Mouse (Mus musculus): ENCODE measurements at regions not wholly inside any gene's neighbourhood (a gene's known extent, or its start where the extent isn't known, plus 50 kb on each side); places are given as distances from the start of the nearest gene placed in this dataset.
"Not testable (repeated sequence)": the region's sequence is repeated elsewhere in the genome, so short reads cannot be mapped to it uniquely, and the experiment has no call there.

DNA sequence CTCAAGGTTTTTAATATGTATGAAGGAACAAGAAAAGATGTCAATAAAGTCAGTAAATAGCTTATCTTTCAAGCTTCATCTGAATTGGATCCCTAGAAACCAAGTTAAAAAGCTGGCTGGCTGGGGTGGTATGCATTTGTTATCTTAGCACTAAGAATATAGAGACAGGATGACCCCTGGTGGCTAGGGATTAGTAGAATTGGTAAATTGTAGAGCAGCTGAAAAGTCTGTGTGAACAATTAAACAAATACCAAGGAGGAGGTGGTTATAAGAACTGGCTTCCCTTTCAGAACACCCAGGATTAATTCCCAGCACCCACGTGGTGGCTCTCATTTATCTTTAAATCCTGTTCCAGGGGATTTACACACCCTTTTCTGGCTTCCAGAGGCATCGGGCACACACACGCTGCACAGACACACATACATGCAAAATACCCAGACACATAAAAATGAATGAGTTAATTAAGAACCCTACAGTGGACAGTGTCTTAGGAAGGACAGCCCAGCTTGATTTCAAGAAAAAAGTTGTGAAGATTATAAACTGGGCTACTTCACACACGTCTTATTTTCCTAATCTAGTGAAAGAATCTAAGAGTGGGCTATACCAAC is 170.5 kb downstream of the Pdzph1 start:
- intact Hi-C loops (cut with DNase I) = loop anchor here (5.0 kb wide), 1 partner anchor 233 kb away; no protein-coding TSS in a partner anchor
- no peak for DNase-seq (ENCODE audit: low spot score)

DNA sequence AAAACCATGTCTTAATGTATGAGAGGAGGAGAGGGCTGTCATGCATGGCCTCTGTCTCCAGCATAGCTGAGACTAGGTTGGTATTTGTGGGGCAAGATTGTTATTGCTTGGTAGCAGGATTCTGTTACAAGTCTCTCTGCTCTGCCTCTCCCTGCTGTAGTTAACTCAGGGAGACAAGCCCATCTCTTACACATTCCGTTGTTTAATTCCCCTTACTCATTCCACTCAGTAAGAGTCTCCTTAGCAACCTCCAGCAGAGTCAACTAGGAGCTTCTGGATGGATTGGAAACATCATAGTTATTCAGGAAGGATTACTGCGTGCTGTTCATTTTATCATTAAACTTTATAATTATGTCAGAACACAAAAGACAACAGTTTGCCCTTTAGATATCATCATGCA is 171.8 kb downstream of the Pdzph1 start:
- intact Hi-C loops (cut with DNase I) = no loop called here
- DNase-seq (ENCODE audit: low spot score) = no peak

DNA sequence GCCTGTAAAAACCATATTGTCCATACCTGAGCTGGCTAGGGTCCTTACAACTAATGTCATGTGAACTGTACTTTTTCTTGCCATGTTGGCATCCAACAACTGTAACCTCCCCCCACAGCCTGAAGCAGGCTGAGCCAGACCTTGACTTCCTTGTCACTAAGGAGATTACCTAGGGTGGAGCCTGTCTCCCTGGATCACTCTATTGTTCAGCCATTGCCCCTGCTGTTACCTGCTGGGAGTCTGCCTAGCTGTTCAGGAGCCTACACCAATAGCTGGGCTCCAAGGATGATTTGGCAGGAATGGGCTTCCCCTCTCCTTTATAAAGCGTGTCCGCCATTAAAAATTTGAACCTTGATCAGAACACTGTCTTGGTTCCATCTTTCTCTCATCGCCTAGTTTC is 215.7 kb downstream of the Pdzph1 start:
- DNase-seq (ENCODE audit: low spot score); intact Hi-C loops (cut with DNase I): not testable (repeated sequence)

DNA sequence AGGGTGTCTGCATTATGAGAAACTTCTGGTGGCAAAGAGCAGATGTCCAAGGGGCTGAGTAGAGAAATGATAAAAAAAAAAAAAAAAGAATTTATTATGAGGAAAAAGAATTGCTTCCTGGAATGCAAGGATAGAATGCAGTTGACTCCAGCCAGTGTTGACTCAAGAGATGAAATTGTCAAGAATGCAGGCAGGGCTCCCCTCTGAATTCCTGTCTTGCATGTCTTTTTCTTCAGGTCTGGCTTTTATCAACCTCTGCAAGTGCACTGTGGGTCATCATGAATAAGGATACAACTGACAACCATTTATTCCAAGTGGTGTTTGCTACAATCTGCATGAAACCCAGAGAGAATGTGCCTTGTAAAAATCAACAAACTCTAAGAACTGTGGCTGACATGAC is 217.6 kb downstream of the Pdzph1 start:
- intact Hi-C loops (cut with DNase I) = no loop called here

DNA sequence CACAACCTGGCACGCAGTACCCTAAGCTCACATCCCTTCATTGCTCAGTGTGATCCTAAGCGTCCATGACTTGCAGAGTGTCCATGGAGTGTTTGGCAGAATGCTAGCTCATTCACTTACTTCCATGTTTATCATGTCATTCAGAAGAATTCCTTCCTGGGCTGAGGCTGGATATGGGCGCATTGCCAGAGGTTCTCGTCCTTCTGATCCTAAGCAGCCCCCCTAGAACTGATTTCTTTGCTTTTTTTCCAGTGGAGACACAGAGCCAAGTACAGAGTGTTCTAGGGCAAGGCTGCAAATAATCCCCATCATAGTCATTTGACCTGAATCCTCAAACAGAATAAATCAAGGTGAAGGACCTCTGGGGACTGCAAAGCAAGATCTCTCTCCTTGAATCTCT is 226.0 kb downstream of the Pdzph1 start:
- DNase-seq (ENCODE audit: low spot score) = no peak
- intact Hi-C loops (cut with DNase I) = no loop called here

More for the DNA sequence above, 217.6 kb downstream of the Pdzph1 start:
- DNase-seq (ENCODE audit: low spot score) = no peak

DNA sequence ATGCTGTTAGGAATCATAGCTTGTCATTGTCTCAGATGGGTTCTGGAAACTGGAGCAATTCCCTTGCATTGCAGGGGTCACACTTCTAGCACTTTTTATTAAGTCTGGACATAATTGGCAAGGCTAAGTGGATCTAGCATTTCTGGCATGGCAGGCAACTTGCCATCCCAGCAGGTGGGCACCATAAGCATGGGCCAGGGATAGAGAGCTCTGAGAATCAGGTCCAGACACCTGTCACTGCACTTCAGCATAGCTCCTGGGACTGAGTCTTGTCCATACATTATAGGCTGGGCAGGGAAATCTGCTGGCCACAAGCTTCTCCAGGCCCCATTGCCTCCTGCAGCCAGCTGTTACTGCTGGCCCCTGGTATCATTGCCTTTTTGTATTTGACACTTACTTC is 242.2 kb downstream of the Pdzph1 start:
- DNase-seq (ENCODE audit: low spot score) = no peak
- intact Hi-C loops (cut with DNase I) = no loop called here

DNA sequence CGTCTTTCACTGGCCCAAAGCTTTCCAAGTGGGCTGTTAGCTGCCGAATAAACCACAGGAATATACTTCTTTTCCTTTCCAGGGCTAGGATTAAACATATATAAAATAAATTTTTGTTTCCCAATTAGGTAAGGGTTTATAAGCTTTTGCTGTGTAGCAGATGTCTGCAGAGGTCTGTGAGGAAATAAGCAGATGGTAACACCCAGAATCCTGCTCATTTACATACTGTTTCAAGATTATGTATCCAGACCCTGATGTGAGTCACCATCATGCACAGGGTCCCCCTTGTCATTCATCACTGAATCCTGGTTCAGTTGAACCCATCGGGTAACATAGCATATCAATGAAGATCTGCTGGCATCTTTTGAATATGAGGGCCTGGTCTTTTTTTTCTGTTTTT is 242.9 kb downstream of the Pdzph1 start:
- no peak for DNase-seq (ENCODE audit: low spot score)
- intact Hi-C loops (cut with DNase I) = no loop called here

DNA sequence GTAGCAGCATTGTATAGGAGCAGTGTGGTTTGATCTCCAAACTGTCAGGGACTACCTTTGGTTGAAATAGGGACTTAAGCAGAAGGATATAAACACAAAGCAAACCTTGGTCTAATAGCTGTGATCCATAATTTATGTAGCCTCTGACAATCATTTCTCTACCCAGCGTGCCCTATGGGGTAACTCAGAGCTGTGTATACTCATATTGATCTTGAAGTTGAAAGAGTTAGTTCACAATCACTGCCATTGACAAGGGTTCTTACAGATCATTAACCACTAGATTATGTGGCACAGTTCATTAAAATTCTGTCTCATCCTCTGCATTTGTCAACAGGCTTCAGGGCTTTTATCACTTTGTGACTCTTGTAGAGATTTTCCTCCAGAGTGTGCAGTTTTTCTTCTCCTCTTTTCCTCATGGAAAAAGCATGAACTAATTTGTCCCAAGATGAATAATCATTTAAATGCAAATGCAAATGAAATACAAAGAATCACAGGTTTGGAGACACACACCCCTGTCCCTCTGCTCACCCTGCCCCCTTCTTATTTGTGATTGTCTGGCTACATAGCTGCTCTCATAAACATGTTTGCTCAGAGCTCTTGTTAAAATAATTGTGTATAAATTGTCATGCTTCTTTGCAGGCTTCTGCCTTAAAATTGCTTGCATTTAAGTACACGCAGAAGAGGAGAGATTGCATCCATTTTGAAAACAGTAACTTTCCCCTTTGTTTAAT is 280.3 kb downstream of the Pdzph1 start:
- intact Hi-C loops (cut with DNase I) = no loop called here
- DNase-seq (ENCODE audit: low spot score) = no peak

DNA sequence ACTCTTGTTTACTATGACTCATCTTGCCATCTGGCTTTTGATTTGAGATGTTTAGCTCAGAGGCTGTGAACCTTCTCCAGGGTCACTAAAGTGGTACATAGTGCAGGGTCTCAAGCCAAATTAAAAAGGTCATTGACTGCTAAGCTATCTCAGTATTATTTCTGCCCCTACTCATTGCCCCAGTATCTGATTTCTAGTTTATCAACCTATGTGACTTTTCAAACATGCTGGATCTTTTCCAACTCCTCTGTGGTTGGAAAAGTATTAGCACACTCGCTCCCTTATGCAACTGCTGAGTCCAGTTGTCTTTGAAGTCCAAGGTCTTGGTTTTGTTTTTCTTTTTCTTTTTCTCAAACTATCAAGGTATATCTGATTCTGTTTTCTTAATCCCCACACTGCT is 301.0 kb downstream of the Pdzph1 start:
- intact Hi-C loops (cut with DNase I) = no loop called here
- DNase-seq (ENCODE audit: low spot score) = no peak

DNA sequence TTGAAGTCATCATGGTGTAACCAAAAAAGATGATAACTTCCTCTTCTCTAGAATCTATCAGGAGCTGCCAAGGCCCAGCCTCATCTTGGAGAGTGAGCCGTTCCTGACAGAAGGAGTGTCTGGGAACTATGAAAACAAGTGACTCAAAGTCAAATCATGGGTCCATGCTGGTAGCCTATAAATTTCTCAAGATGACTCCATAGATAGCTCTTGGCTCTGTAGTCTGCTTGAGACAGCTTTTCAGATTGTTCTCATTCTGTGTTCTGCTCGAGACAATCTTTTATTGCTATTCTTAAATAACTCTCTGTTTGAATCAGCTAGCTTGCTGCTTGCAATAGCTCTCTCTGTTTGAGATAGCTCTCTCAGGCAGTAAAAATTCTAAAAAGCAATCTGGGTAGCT is 318.9 kb downstream of the Pdzph1 start:
- no peak for DNase-seq (ENCODE audit: low spot score)
- intact Hi-C loops (cut with DNase I) = no loop called here

DNA sequence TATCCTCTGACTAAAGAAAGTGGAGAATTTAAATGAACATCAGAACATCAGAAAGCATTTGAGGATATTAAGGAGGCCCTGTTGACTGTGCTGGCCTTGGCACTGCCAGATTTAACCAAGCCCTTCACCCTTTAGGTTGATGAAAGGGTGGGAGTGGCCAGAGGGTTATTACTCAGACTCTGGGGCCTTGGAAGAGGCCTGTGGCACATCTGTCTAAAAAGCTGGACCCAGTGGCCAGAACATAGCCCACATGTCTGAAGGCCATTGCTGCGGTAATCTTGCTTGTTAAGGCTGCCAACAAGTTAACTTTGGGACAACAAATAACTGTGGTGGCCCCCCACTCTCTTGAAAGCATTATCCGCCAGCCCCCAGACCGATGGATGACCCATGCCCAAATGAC is 323.1 kb downstream of the Pdzph1 start:
- intact Hi-C loops (cut with DNase I) = no loop called here
- DNase-seq (ENCODE audit: low spot score) = no peak

DNA sequence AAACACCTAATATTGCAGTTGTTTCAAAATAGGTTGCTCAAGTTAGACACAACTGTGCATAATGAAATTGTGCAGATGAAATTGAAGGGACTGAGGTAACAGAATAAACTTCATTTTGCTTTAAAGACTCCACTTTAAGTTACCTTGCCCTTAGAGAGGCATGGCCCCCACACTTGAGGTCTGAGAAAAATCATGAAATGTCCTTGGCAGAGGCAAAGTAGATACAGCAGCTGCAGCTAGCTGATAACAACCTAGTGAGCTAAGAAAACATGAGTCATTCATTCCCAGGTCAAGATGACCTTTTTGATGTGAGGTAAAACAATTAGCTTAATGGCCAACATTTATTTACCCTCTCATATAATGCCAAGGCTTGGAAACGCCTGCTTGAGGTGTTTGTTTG is 347.4 kb downstream of the Pdzph1 start:
- no peak for DNase-seq (ENCODE audit: low spot score)
- intact Hi-C loops (cut with DNase I) = no loop called here

DNA sequence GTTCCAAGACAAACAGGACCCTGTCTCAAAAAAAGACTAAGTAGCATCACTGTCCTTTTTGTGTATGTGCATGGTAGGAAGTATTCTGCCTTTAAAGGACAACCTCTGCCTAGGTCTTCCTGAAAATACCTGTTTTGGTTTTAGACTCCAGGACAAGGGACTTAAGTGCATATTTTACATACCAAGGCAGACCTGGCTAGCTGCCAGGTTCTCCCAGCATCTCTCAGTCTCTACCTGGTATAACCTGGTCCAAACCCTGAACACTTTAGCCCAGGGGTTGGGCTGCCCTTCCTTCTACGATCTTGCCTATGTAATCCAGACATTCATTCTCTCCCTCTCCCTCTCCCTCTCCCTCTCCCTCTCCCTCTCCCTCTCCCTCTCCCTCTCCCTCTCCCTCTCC is 348.9 kb downstream of the Pdzph1 start:
- DNase-seq (ENCODE audit: low spot score) = no peak
- intact Hi-C loops (cut with DNase I) = no loop called here

DNA sequence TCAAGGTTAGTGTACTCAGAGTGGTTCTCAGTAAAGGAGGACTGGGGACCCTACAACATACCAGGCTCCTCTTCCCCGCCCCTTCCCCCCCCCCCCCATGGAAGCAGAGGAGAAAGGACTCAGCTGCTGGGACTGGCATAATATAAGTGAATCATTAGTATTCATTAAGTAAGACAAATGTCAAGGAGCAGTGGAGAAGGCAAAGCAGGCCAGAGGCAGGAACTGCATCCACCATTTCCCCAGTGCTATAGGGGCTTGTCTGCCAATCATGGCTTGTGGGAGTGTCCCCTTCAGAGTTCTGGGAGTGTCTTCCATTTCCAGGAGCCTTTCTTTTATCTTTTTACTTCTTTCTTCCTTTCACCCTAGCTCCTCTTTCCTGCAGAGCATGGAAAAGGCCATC is 392.3 kb downstream of the Pdzph1 start:
- intact Hi-C loops (cut with DNase I) = no loop called here
- no peak for DNase-seq (ENCODE audit: low spot score)

DNA sequence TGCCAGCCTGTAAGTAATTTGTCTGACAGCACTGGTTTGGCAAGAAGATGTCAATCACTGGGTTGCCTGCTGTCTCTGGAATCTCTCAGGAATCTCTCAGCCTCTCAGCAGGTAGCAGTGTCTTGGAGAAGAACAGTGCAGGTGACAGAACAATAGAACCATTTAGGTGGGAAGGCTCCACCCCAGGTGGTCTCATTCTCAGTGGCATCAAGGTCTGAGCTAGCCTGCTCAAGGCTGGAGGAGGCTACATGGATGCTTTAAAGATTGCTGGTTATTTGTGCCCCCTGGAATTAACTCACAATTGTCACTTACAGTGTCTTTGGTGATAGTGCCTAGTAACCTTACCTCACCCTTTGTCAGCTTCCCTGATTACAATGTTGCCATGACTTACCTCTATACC is 394.5 kb downstream of the Pdzph1 start:
- intact Hi-C loops (cut with DNase I) = no loop called here
- no peak for DNase-seq (ENCODE audit: low spot score)

DNA sequence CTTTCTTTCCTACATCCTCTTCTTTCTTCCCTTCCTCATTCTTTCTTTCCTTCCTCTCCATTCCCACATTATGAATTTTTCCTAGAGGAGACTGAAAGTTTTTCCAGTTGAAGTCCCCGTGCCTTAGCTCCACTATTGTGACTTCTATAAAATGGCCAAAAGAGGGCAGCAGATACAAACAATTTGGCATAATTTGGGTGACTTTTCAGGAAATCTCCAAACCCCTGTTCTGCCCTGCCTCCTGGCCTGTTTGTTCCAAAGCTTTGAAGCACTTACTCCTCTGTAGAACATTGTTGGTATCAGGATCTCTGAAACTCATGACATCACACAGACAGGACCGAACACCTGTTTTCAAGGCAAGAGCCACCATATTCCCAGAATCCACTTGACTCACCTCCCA is 403.2 kb downstream of the Pdzph1 start:
- DNase-seq (ENCODE audit: low spot score) = no peak
- intact Hi-C loops (cut with DNase I) = loop anchor here (5.0 kb wide), 2 partner anchors 234 to 324 kb away; no protein-coding TSS in a partner anchor

DNA sequence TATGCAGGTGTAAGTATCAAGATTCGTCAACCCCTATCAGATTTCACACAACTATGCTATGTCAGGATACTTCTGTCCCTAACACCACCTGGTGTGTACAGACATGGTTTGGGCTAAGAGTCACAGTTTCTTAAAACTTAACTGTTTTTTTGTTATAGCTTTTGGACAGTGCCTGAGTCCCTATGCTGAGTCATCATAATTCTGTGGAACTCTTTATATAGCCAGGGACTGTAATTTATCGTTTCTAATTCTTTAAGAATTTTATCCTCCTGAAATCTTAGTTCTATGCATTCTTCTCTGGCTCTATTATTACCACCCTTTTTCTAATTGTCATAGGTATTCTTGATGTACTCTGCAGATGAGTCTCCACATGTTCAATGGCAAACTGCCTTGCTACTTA is 418.3 kb downstream of the Pdzph1 start:
- intact Hi-C loops (cut with DNase I) = no loop called here
- DNase-seq (ENCODE audit: low spot score) = no peak

Data from heart, postnatal 25 days (tissue).